Mouse (Mus musculus) heart, postnatal 10 days (tissue): ENCODE data around the gene Olfr1359. TPM values are rescaled to one million over a fixed set of nuclear protein-coding genes. Genes with fewer than 3 reads are reported as not detected.

Experiments
- DNase-seq, 2 experiments: peaks; one replicate each; pipeline ENCODE4 v3.0.0; 2021
- intact Hi-C: fragments of 180-260 bp; cut with DNase I; formaldehyde crosslinking; loops from one replicate; pipeline ENCODE4 v1.15.1; 2025
- microRNA-seq, 2 experiments: library from miRNA; unstranded; fragments of <30 nt; microRNA quantifications; one replicate each; pipeline ENCODE4 v1.2.0; 2022
- total RNA-seq, 2 experiments: library from RNA; stranded (reverse); gene quantifications; 2 replicates each; pipeline ENCODE4 v1.2.3; 2021

Gene Olfr1359
- total RNA-seq, 2 experiments from 2014 or later: not detected

DNA sequence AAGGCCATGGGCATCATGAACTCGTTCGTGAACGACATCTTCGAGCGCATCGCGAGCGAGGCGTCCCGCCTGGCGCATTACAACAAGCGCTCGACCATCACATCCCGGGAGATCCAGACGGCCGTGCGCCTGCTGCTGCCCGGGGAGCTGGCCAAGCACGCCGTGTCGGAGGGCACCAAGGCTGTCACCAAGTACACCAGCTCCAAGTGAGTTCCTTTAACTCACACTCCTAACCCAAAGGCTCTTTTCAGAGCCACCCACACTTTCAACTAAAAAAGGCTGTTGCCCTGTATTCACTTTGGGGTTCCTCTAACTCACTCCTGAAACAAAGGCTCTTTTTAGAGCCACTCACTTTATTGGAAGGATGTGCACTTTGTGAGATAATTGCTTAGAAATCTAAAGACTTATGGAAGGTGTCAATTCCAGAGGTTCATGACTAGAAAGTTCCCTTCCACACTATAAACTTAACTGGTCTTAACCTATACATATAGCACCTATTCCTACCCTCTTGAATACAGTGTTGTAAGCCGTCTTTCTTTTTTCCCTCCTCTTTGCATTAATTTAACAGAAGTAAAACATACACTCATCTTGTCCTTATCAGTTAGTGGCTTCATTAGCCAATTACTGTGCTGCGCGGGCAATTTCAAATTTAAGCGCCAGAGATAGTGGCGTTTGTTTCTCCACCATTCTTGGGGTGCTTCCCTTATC, 56.5 kb downstream of the Olfr1359 start:
- intact Hi-C loops: loop anchor here (10.0 kb wide), 1 partner anchor 2000 kb away; the partner anchor contains the start of genes Hist1h2ab, Hist1h3b and Hist1h4b
- peak; percentile 32 to 50 for DNase-seq

GRCm38 (mm10) chr13:21755707-21756106, 57.8 kb downstream of the Olfr1359 start:
- no peak for DNase-seq
- intact Hi-C loops: loop anchor here (10.0 kb wide), 1 partner anchor 1999 kb away; the partner anchor contains the start of genes Hist1h2ab, Hist1h3b and Hist1h4b

Small RNA genes lying within 50 kb of the gene (microRNA-seq; reads per million reads assigned to microRNA genes)
- gene Gm44357 (0 reads per million in 2 experiments), gene Gm44367 (0 reads per million in 2 experiments), gene Gm44454 (0 reads per million in 2 experiments)

Other genes starting within 250 kb of the Olfr1359 start
- 10 to 100 TPM; 20.6 to 22.4 TPM for gene Zscan26, start 244.4 kb upstream of the Olfr1359 start, total RNA-seq
- gene Nkapl, start 229.6 kb upstream of the Olfr1359 start, total RNA-seq: under 1 TPM; 0.57 to 0.77 TPM
- gene Zkscan4, start 219.2 kb upstream of the Olfr1359 start, total RNA-seq: 1 to 10 TPM; 1.7 to 2.4 TPM
- not detected for gene Gm10065, start 218.7 kb upstream of the Olfr1359 start, total RNA-seq
- gene AK157302, start 202.9 kb upstream of the Olfr1359 start, total RNA-seq: 10 to 100 TPM; 26.0 to 28.5 TPM
- 100 to 1,000 TPM; 216 to 225 TPM for gene Gm11273, start 196.7 kb upstream of the Olfr1359 start, total RNA-seq
- 10 to 100 TPM; 13.9 to 18.1 TPM for gene Zkscan8, start 167.0 kb upstream of the Olfr1359 start, total RNA-seq
- not detected for gene Olfr1366, start 155.3 kb upstream of the Olfr1359 start, total RNA-seq
- gene Olfr1535, start 138.2 kb upstream of the Olfr1359 start, total RNA-seq: not detected
- gene Olfr1364, start 116.4 kb upstream of the Olfr1359 start, total RNA-seq: not detected
- gene Olfr1362, start 84.1 kb upstream of the Olfr1359 start, total RNA-seq: not detected
- gene Olfr11, start 55.6 kb upstream of the Olfr1359 start, total RNA-seq: not detected
- gene Olfr1361, start 34.7 kb upstream of the Olfr1359 start, total RNA-seq: not detected
- gene Olfr1360, start 20.7 kb upstream of the Olfr1359 start, total RNA-seq: not detected
- gene Hist1h2bl, start 18.0 kb downstream of the Olfr1359 start, total RNA-seq: 100 to 1,000 TPM; 206 to 220 TPM
- gene Hist1h2ai, start 18.3 kb downstream of the Olfr1359 start, total RNA-seq: 100 to 1,000 TPM; 201 to 229 TPM
- gene Hist1h3h, start 19.5 kb downstream of the Olfr1359 start, total RNA-seq: 100 to 1,000 TPM; 284 to 332 TPM
- gene Hist1h2bm, start 23.9 kb downstream of the Olfr1359 start, total RNA-seq: 10 to 100 TPM; 54.7 to 69.5 TPM
- gene Hist1h4j, start 37.0 kb downstream of the Olfr1359 start, total RNA-seq: 10 to 100 TPM; 39.0 to 39.7 TPM
- gene Hist1h4k, start 52.4 kb downstream of the Olfr1359 start, total RNA-seq: 100 to 1,000 TPM; 426 to 466 TPM
- gene Hist1h2ak, start 55.7 kb downstream of the Olfr1359 start, total RNA-seq: 10 to 100 TPM; 79.2 to 89.4 TPM
- gene Hist1h2bn, start 56.0 kb downstream of the Olfr1359 start, total RNA-seq: 100 to 1,000 TPM in 1 of 2 experiments, 10 to 100 TPM in 1; 98.6 to 149 TPM
- 100 to 1,000 TPM; 112 to 150 TPM for gene Hist1h1b, start 82.5 kb downstream of the Olfr1359 start, total RNA-seq
- gene Hist1h3i, start 85.3 kb downstream of the Olfr1359 start, total RNA-seq: 100 to 1,000 TPM; 213 to 223 TPM
- gene Hist1h2an, start 89.1 kb downstream of the Olfr1359 start, total RNA-seq: 10 to 100 TPM; 37.7 to 43.5 TPM
- gene Hist1h2bp, start 89.3 kb downstream of the Olfr1359 start, total RNA-seq: 10 to 100 TPM; 80.8 to 84.7 TPM
- gene Hist1h2bq, start 112.1 kb downstream of the Olfr1359 start, total RNA-seq: 100 to 1,000 TPM; 177 to 197 TPM
- not detected for gene Hist1h2ao, start 112.4 kb downstream of the Olfr1359 start, total RNA-seq
- gene Hist1h4m, start 113.6 kb downstream of the Olfr1359 start, total RNA-seq: 100 to 1,000 TPM; 322 to 356 TPM
- 10 to 100 TPM; 39.5 to 61.3 TPM for gene Hist1h4n, start 134.1 kb downstream of the Olfr1359 start, total RNA-seq
- gene Hist1h2ap, start 135.4 kb downstream of the Olfr1359 start, total RNA-seq: 100 to 1,000 TPM; 265 to 322 TPM
- 100 to 1,000 TPM; 181 to 198 TPM for gene Hist1h2br, start 135.6 kb downstream of the Olfr1359 start, total RNA-seq
- gene Zfp184, start 247.0 kb downstream of the Olfr1359 start, total RNA-seq: 1 to 10 TPM; 1.4 to 1.9 TPM